Mouse (Mus musculus) CH12.LX (cell line): ENCODE data around the gene E2f7. TPM values are rescaled to one million over a fixed set of nuclear protein-coding genes. Genes with fewer than 3 reads are reported as not detected.

Experiments
- DNase-seq: peaks from one replicate; pipeline ENCODE4 v3.0.0-alpha.2; 2013; ENCODE audit errors: extremely low read depth
- H3K27ac ChIP-seq: 2 replicates; pipeline ENCODE4 v1.5.1; 2012; ENCODE audit warnings: low read depth, mild to moderate bottlenecking, control low read depth, moderate library complexity; ENCODE audit not compliant: insufficient read depth
- H3K27me3 ChIP-seq: replicated peaks from 2 replicates; pipeline ENCODE3; 2012; ENCODE audit warnings: inconsistent platforms
- H3K36me3 ChIP-seq, 2 experiments: replicated peaks in 1 of 2; 2 replicates each; pipeline versions ENCODE3 to v1.6.1; 2012; ENCODE audit warnings: inconsistent platforms in 1 of 2, low read length in 1 of 2, mild to moderate bottlenecking in 1 of 2, mixed read lengths in 1 of 2, moderate library complexity in 1 of 2; ENCODE audit not compliant: control insufficient read depth in 1 of 2, insufficient read depth in 1 of 2
- H3K4me1 ChIP-seq, 2 experiments: 2 replicates each; pipeline ENCODE4 v1.6.1; 2012; ENCODE audit warnings: inconsistent platforms in 1 of 2, moderate library complexity in 1 of 2; ENCODE audit not compliant: insufficient read depth in 2 of 2, control insufficient read depth in 1 of 2
- H3K4me2 ChIP-seq: 2 replicates; pipeline ENCODE4 v1.6.1; 2012; ENCODE audit warnings: low read depth, mild to moderate bottlenecking, control low read depth; ENCODE audit not compliant: poor library complexity, insufficient read depth, severe bottlenecking
- H3K4me3 ChIP-seq, 3 experiments: fragments of 150-350 bp in 1 of 3; sonication (generic) in 1 of 3; replicated peaks in 1 of 3; 2 replicates each; pipeline versions ENCODE3 to v1.5.1; 2011 to 2012; ENCODE audit warnings: low read depth in 2 of 3, low read length in 2 of 3, mild to moderate bottlenecking in 2 of 3, moderate library complexity in 2 of 3, control low read depth in 1 of 3, improper control_type of control experiment in 1 of 3, inconsistent platforms in 1 of 3, mixed read lengths in 1 of 3; ENCODE audit not compliant: poor library complexity in 1 of 3
- H3K79me2 ChIP-seq: replicated peaks from 2 replicates; pipeline ENCODE4 v1.6.1; 2012; ENCODE audit warnings: mild to moderate bottlenecking, moderate library complexity; ENCODE audit not compliant: control insufficient read depth, poor library complexity, insufficient read depth, severe bottlenecking; ENCODE audit errors: extremely low read depth
- H3K9ac ChIP-seq: 2 replicates; pipeline ENCODE4 v1.6.1; 2012; ENCODE audit warnings: low read depth, mild to moderate bottlenecking, control low read depth, moderate library complexity; ENCODE audit not compliant: insufficient read depth
- H3K9me3 ChIP-seq: replicated peaks from 2 replicates; pipeline ENCODE3; 2012; ENCODE audit warnings: low read length, inconsistent platforms, mixed read lengths
- BHLHE40 ChIP-seq: IDR thresholded peaks from 2 replicates; pipeline ENCODE4 v1.6.1; 2011; ENCODE audit warnings: mild to moderate bottlenecking, low read depth, low read length, improper control_type of control experiment
- CHD2 ChIP-seq: IDR thresholded peaks from 2 replicates; pipeline ENCODE4 v1.6.1; 2011; ENCODE audit warnings: low read length, improper control_type of control experiment
- E2F4 ChIP-seq: IDR thresholded peaks from 2 replicates; pipeline ENCODE4 v1.6.1; 2011; ENCODE audit warnings: low read depth, low read length, improper control_type of control experiment; ENCODE audit not compliant: insufficient replicate concordance
- ELF1 ChIP-seq: IDR thresholded peaks from 2 replicates; pipeline ENCODE4 v1.6.1; 2014; ENCODE audit warnings: low read depth, mild to moderate bottlenecking, inconsistent platforms, low read length, improper control_type of control experiment
- EP300 ChIP-seq: IDR thresholded peaks from 2 replicates; pipeline ENCODE4 v1.6.1; 2011; ENCODE audit warnings: low read length, improper control_type of control experiment
- ETS1 ChIP-seq: conservative IDR thresholded peaks from 2 replicates; pipeline ENCODE4 v1.6.1; 2012; ENCODE audit warnings: low read depth, mild to moderate bottlenecking, inconsistent platforms, low read length, improper control_type of control experiment, moderate library complexity
- HCFC1 ChIP-seq: IDR thresholded peaks from 2 replicates; pipeline ENCODE4 v1.6.1; 2012; ENCODE audit warnings: low read depth, mild to moderate bottlenecking, inconsistent platforms, low read length, improper control_type of control experiment
- IRF4 ChIP-seq: IDR thresholded peaks from 2 replicates; pipeline ENCODE4 v1.6.1; 2014; ENCODE audit warnings: low read depth, mild to moderate bottlenecking, inconsistent platforms, low read length, improper control_type of control experiment
- JUN ChIP-seq: IDR thresholded peaks from 2 replicates; pipeline ENCODE4 v1.6.1; 2011; ENCODE audit warnings: low read depth, mild to moderate bottlenecking, low read length, improper control_type of control experiment, moderate library complexity; ENCODE audit not compliant: insufficient read depth
- JUND ChIP-seq: conservative IDR thresholded peaks from 2 replicates; pipeline ENCODE4 v1.6.1; 2011; ENCODE audit warnings: low read depth, low read length, improper control_type of control experiment
- MAX ChIP-seq: IDR thresholded peaks from 2 replicates; pipeline ENCODE4 v1.6.1; 2011; ENCODE audit warnings: low read length, improper control_type of control experiment
- MEF2A ChIP-seq: IDR thresholded peaks from 2 replicates; pipeline ENCODE4 v1.6.1; 2014; ENCODE audit warnings: low read depth, mild to moderate bottlenecking, inconsistent platforms, low read length, improper control_type of control experiment, borderline replicate concordance
- MYC ChIP-seq: IDR thresholded peaks from 2 replicates; pipeline ENCODE4 v1.6.1; 2011; ENCODE audit warnings: low read depth, mild to moderate bottlenecking, improper control_type of control experiment, low read length
- NRF1 ChIP-seq: IDR thresholded peaks from 2 replicates; pipeline ENCODE4 v1.6.1; 2014; ENCODE audit warnings: low read depth, mild to moderate bottlenecking, inconsistent platforms, low read length, improper control_type of control experiment, moderate library complexity
- PAX5 ChIP-seq: IDR thresholded peaks from 2 replicates; pipeline ENCODE4 v1.6.1; 2012; ENCODE audit warnings: low read length, inconsistent platforms, mixed read lengths
- USF2 ChIP-seq: conservative IDR thresholded peaks from 2 replicates; pipeline ENCODE4 v1.6.1; 2011; ENCODE audit warnings: low read depth, low read length, improper control_type of control experiment
- ZMIZ1 ChIP-seq: IDR thresholded peaks from 2 replicates; pipeline ENCODE4 v1.6.1; 2012; ENCODE audit warnings: low read depth, mild to moderate bottlenecking, inconsistent platforms, low read length, improper control_type of control experiment
- dilution Hi-C: fragments of 300-500 bp; cut with MboI; formaldehyde crosslinking; loops from 2 replicates; pipeline ENCODE4 v1.14.3; 2020; ENCODE audit warnings: low sequenced_read_pairs; ENCODE audit not compliant: extremely low pct_unique_long_range_greater_than_20kb, extremely low pct_ligation_motif_present
- in situ Hi-C: fragments of 300-500 bp; cut with MboI; formaldehyde crosslinking; loops from 3 replicates; pipeline ENCODE4 v1.14.3; 2019; ENCODE audit warnings: low sequenced_read_pairs, low pct_ligation_motif_present, low pct_unique_long_range_greater_than_20kb, mixed read lengths
- polyA plus RNA-seq: library from polyadenylated mRNA; unstranded; fragments of >175 nt; gene quantifications from 2 replicates; pipeline ENCODE4 v1.2.1, GENCODE M21; 2012; ENCODE audit warnings: low read depth; ENCODE audit not compliant: insufficient read length
- total RNA-seq, 2 experiments: library from RNA; depleted of rRNA; stranded (reverse); fragments of 300-350 nt in 1 of 2; fragments of >200 nt in 1 of 2; gene quantifications; 2 replicates each; pipeline ENCODE4 v1.2.3; 2012 to 2014

Gene E2f7
- total and polyA plus RNA-seq, 3 experiments = 0.82 to 3.8 (median 1.1) TPM

DNA sequence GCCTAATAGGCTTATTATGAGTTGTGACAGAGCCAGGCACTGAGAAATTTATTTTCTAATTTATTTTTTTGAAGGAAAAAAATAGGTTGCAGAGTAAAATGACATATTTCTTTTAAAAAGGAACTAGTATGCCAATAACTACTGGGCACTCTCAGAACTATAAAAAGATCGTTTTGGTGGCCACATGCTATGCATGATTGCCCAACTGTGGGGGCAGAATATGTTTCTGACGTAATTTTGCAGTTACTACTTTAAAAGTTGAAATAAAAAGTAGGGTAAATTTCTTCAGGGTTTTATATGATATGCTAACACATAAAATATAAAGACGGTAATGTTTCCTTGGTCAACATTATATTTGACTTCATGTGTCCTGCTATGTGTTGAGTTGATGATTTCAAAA lies 76.5 kb downstream of the E2f7 start:
- Histone ChIP-seq H3K27ac (no peak overlapping the region), H3K27me3 (no peaks in the 10 kb centered on the region), H3K4me3 (no peak overlapping the region), H3K9me3 (peaks cover 5% of the 10 kb centered on the region), H3K4me1 (peaks cover 2 to 24% of the 10 kb centered on the region in 2 experiments; a peak in 2 of 4 replicates), H3K36me3 (no peaks in the 10 kb centered on the region), H3K4me2 (peak overlapping the region; percentile 50; the same call in 1 of the 2 replicates), H3K79me2 (no peaks in the 10 kb centered on the region), H3K9ac (no peak overlapping the region)
- DNase-seq = peak; percentile 47
- TF ChIP-seq EP300 = peak; percentile 68
- TF ChIP-seq IRF4 = peak; percentile 47; the same call in 1 of the 2 replicates
- no peak for TF ChIP-seq NRF1
- peak; percentile 80 for TF ChIP-seq MEF2A
- peak; percentile 60 for TF ChIP-seq JUN
- TF ChIP-seq MAX = no peak
- peak; percentile 33; the same call in 1 of the 2 replicates for TF ChIP-seq ETS1
- TF ChIP-seq JUND = peak; percentile 37; the same call in 1 of the 2 replicates
- no peak for TF ChIP-seq ELF1
- TF ChIP-seq PAX5 = no peak
- dilution Hi-C loops = no loop called here
- in situ Hi-C loops = no loop called here

DNA sequence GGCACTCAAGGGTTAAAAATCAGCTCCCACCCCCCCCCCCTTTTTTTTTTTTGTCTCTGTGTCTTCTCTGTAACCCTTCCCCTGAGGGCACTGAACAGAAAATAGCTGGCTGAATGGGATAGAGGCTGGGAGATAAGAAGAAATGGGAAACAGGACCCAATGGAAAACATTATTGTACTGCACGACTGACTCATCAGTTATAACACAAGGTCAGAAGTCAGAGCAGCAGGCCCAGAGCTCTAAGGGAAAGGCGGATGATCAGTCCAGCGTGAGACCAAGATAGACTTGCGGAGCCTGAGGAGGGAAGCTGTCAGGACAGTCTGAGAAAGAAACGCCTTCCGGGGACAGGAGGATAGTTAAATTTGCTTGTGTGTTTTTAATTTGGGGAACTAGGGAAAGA lies 87.1 kb downstream of the E2f7 start:
- no peaks in the 10 kb centered on the region for H3K79me2 ChIP-seq
- in situ Hi-C loops = no loop called here
- no peaks in the 10 kb centered on the region for H3K27me3 ChIP-seq
- no peak overlapping the region for H3K4me2 ChIP-seq
- H3K27ac ChIP-seq = no peak overlapping the region
- H3K9ac ChIP-seq = no peak overlapping the region
- no peaks in the 10 kb centered on the region for H3K4me1 ChIP-seq
- no peaks in the 10 kb centered on the region for H3K9me3 ChIP-seq
- dilution Hi-C loops = no loop called here
- TF ChIP-seq E2F4 (no peak), JUN (no peak), USF2 (no peak), IRF4 (no peak), ZMIZ1 (no peak), JUND (no peak), ELF1 (no peak), MYC (no peak), EP300 (no peak), CHD2 (no peak), BHLHE40 (no peak), HCFC1 (no peak)
- H3K4me3 ChIP-seq = no peak overlapping the region
- no peak for DNase-seq
- H3K36me3 ChIP-seq = no peaks in the 10 kb centered on the region
